ENCODE assay signal across 8 mouse cellular contexts in genomic region chr13:42052696-42053541, GRCm38 (mm10). TPM values are rescaled to one million over a fixed set of nuclear protein-coding genes. Genes with fewer than 3 reads are reported as not detected.
DNase-seq lines count a peak whose midpoint lies in the region; ATAC-seq and TF ChIP-seq lines count a peak whose summit lies in the region.

No protein-coding gene starts in this region.

- 0 out of 2 replicates have a peak, but pooled peaks have one; percentile 3 for TF ChIP-seq CTCF in bone marrow, adult 2 months (IDR thresholded peaks at IDR 0.05; ENCODE audit: control insufficient read depth, insufficient read depth, low read length)
- TF ChIP-seq CTCF in liver, adult 2 months (IDR thresholded peaks at IDR 0.05; ENCODE audit: low read depth, low read length) = no peak

- DNase-seq in CD4-positive helper T cell, adult 2 months (ENCODE audit: low read depth, low spot score) = peak; percentile 93
- peak; percentile 58 for DNase-seq in liver, adult 2 months (ENCODE audit: extremely low read depth, low read depth, low spot score)
- DNase-seq in spleen, postnatal 14 days (ENCODE audit: low spot score in 2 of 2) = peak; percentile 23 to 54

- peak overlapping the region; percentile 81 for H3K4me2 ChIP-seq in embryonic facial prominence, embryonic 15.5 days (replicated peaks)
- H3K4me2 ChIP-seq in heart, embryonic 11.5 days = peak overlapping the region; percentile 86
- H3K4me2 ChIP-seq in kidney, embryonic 15.5 days = peak overlapping the region; percentile 69

- H3K4me3 ChIP-seq in bone marrow, adult 2 months (replicated peaks; ENCODE audit: control insufficient read depth, low read depth, low read length) = peak overlapping the region; percentile 83
- H3K4me3 ChIP-seq in embryonic facial prominence, embryonic 15.5 days (replicated peaks) = peak overlapping the region; percentile 86
- H3K4me3 ChIP-seq in heart, embryonic 11.5 days (ENCODE audit: low read depth, low read length) = peak overlapping the region; percentile 91
- H3K4me3 ChIP-seq in kidney, embryonic 15.5 days (replicated peaks) = peak overlapping the region; percentile 94
- peak overlapping the region; percentile 87 for H3K4me3 ChIP-seq in liver, adult 2 months (ENCODE audit: insufficient read depth, low read depth, low read length)

- H3K9ac ChIP-seq in embryonic facial prominence, embryonic 15.5 days = peak overlapping the region; percentile 84
- H3K9ac ChIP-seq in heart, embryonic 11.5 days (ENCODE audit: low read depth, low read length) = peak overlapping the region; percentile 92
- H3K9ac ChIP-seq in kidney, embryonic 15.5 days = peak overlapping the region; percentile 84
- H3K9ac ChIP-seq in liver, adult 2 months (ENCODE audit: low read depth, low read length) = peak overlapping the region; percentile 88

- no peaks in the 10 kb centered on the region; the same call in 1 of the 2 replicates for H3K79me2 ChIP-seq in liver, adult 2 months (ENCODE audit: control insufficient read depth, insufficient read depth, low read length)

- peaks cover 6% of the 10 kb centered on the region for H3K4me1 ChIP-seq in bone marrow, adult 2 months (ENCODE audit: control insufficient read depth, insufficient read depth, low read length)
- peaks cover 18% of the 10 kb centered on the region for H3K4me1 ChIP-seq in embryonic facial prominence, embryonic 15.5 days
- peaks cover 9% of the 10 kb centered on the region; the same call in 1 of the 2 replicates for H3K4me1 ChIP-seq in heart, embryonic 11.5 days (ENCODE audit: control insufficient read depth, insufficient read depth, low read length)
- peaks cover 28% of the 10 kb centered on the region for H3K4me1 ChIP-seq in kidney, embryonic 15.5 days
- peaks cover 6% of the 10 kb centered on the region for H3K4me1 ChIP-seq in liver, adult 2 months (ENCODE audit: control insufficient read depth, insufficient read depth, low read length)

- no peak for TF ChIP-seq POLR2A in bone marrow, adult 2 months (IDR thresholded peaks at IDR 0.05; ENCODE audit: borderline replicate concordance, control insufficient read depth, low read depth, low read length)
- 0 out of 2 replicates have a peak, but pooled peaks have one; percentile 5 for TF ChIP-seq POLR2A in liver, adult 2 months (IDR thresholded peaks at IDR 0.05; ENCODE audit: extremely low read depth, insufficient read depth, low read length)

- H3K27ac ChIP-seq in bone marrow, adult 2 months (ENCODE audit: control insufficient read depth, insufficient read depth, low read depth, low read length, poor library complexity) = peak overlapping the region; percentile 96
- H3K27ac ChIP-seq in embryonic facial prominence, embryonic 15.5 days (replicated peaks) = peak overlapping the region; percentile 96
- H3K27ac ChIP-seq in heart, embryonic 11.5 days (ENCODE audit: low read depth, low read length) = peak overlapping the region; percentile 97
- peak overlapping the region; percentile 99 for H3K27ac ChIP-seq in kidney, embryonic 15.5 days
- H3K27ac ChIP-seq in liver, adult 2 months (replicated peaks; ENCODE audit: insufficient read depth, low read depth, low read length) = peak overlapping the region; percentile 86

- under 1% methylated on average over 41 of the region's 41 CpGs for WGBS in bone marrow, adult 2 months
- WGBS in embryonic facial prominence, embryonic 15.5 days = under 1% methylated on average over 38 of the region's 41 CpGs
- WGBS in heart, embryonic 11.5 days (ENCODE audit: insufficient replicate concordance) = under 1% methylated on average over 35 of the region's 41 CpGs
- WGBS in kidney, embryonic 15.5 days = under 1% methylated on average over 40 of the region's 41 CpGs
- WGBS in liver, adult 2 months = 1% methylated on average over 40 of the region's 41 CpGs

- no peaks in the 10 kb centered on the region for H3K27me3 ChIP-seq in embryonic facial prominence, embryonic 15.5 days
- no peaks in the 10 kb centered on the region for H3K27me3 ChIP-seq in heart, embryonic 11.5 days (ENCODE audit: control insufficient read depth, insufficient read depth, low read length)
- no peaks in the 10 kb centered on the region for H3K27me3 ChIP-seq in kidney, embryonic 15.5 days
- no peaks in the 10 kb centered on the region for H3K27me3 ChIP-seq in liver, adult 2 months (ENCODE audit: control insufficient read depth, insufficient read depth, low read length)

- H3K36me3 ChIP-seq in embryonic facial prominence, embryonic 15.5 days = peaks cover 11% of the 10 kb centered on the region; the same call in 1 of the 2 replicates
- peaks cover 6% of the 10 kb centered on the region for H3K36me3 ChIP-seq in heart, embryonic 11.5 days (ENCODE audit: control insufficient read depth, insufficient read depth, low read length)
- H3K36me3 ChIP-seq in kidney, embryonic 15.5 days = peaks cover 26% of the 10 kb centered on the region
- peaks cover 9% of the 10 kb centered on the region for H3K36me3 ChIP-seq in liver, adult 2 months (ENCODE audit: control insufficient read depth, insufficient read depth, low read length)

- peak; percentile 25 for ATAC-seq in embryonic facial prominence, embryonic 15.5 days (ENCODE audit: insufficient number of reproducible peaks, low FRiP score, low TSS enrichment, low read depth)
- ATAC-seq in heart, embryonic 11.5 days (replicated peaks; ENCODE audit: insufficient number of reproducible peaks, low FRiP score, low TSS enrichment) = peak; percentile 31; the same call in 1 of the 2 replicates
- peak; percentile 69 for ATAC-seq in kidney, embryonic 15.5 days (replicated peaks; ENCODE audit: low FRiP score)
- peak; percentile 50 for ATAC-seq in monocyte, adult 5-6 weeks (replicated peaks; ENCODE audit: insufficient number of reproducible peaks, low FRiP score, low TSS enrichment, poor library complexity, severe bottlenecking)

- no peaks in the 10 kb centered on the region for H3K9me3 ChIP-seq in embryonic facial prominence, embryonic 15.5 days (replicated peaks)
- no peaks in the 10 kb centered on the region for H3K9me3 ChIP-seq in heart, embryonic 11.5 days (replicated peaks; ENCODE audit: control insufficient read depth, low read length)
- no peaks in the 10 kb centered on the region for H3K9me3 ChIP-seq in kidney, embryonic 15.5 days (replicated peaks)

RNA-seq across cellular contexts. Expression of gene Hivep1, which starts 1.1 kb away (rescaled TPM):
- 5.2 and 7.9 TPM in 2 replicates for polyA plus RNA-seq in bone marrow, adult 2 months (2011; ENCODE audit: insufficient read depth, insufficient read length, low replicate concordance, missing spikeins)
- 9.7 and 11.7 TPM in 2 replicates for polyA plus RNA-seq in embryonic facial prominence, embryonic 15.5 days (2015; fragmentation: Nextera tagmentation; extraction: Ambion mirVana)
- 8.4 and 11.4 TPM in 2 replicates for polyA plus RNA-seq in heart, embryonic 11.5 days (2014; fragmentation: Nextera tagmentation; extraction: Ambion mirVana)
- polyA plus RNA-seq in kidney, embryonic 15.5 days (2015; fragmentation: Nextera tagmentation; extraction: Ambion mirVana) = 14.1 and 15.0 TPM in 2 replicates
- total RNA-seq in liver, adult 2 months (2014; rRNA removed) = 3.5 and 5.1 TPM in 2 replicates
- polyA plus RNA-seq in liver, adult 2 months (2012; rRNA removed) = 7.0 and 9.0 TPM in 2 replicates
- 13.8 to 34.8 TPM (median 22.9 TPM) in 3 replicates for total RNA-seq in monocyte, adult 5-6 weeks (2017)

Comparison
In these comparisons a context has a peak if more than half of its experiments do, and no peak if none do; other contexts are left out.
1. Peak in every context shown above with its lines: DNase-seq, ATAC-seq, H3K4me3 ChIP-seq and H3K27ac ChIP-seq.
2. DNase-seq: peak in every context shown above with its lines; median percentile 93 in CD4-positive helper T cell, adult 2 months; 58 in liver, adult 2 months; 38 in spleen, postnatal 14 days.